Mouse (Mus musculus) ES-Bruce4 (cell line): ENCODE data around the gene Msrb1. TPM values are rescaled to one million over a fixed set of nuclear protein-coding genes. Genes with fewer than 3 reads are reported as not detected.

Source experiments
- H3K27ac ChIP-seq: 2 replicates; pipeline ENCODE4 v1.5.1; 2012; ENCODE audit warnings: low read length, inconsistent platforms; ENCODE audit not compliant: insufficient read depth
- H3K27me3 ChIP-seq: 2 replicates; pipeline ENCODE4 v1.6.1; 2012; ENCODE audit warnings: mild to moderate bottlenecking, low read length, inconsistent platforms; ENCODE audit not compliant: control insufficient read depth, poor library complexity, insufficient read depth, severe bottlenecking
- H3K36me3 ChIP-seq: 2 replicates; pipeline ENCODE4 v1.6.1; 2012; ENCODE audit warnings: inconsistent platforms, mild to moderate bottlenecking, low read length, moderate library complexity; ENCODE audit not compliant: control insufficient read depth, poor library complexity, insufficient read depth, severe bottlenecking
- H3K4me1 ChIP-seq: one replicate; pipeline ENCODE4 v1.8.1; 2011; ENCODE audit warnings: low read length; ENCODE audit not compliant: control insufficient read depth, insufficient read depth
- H3K4me3 ChIP-seq: 2 replicates; pipeline ENCODE4 v1.5.1; 2011; ENCODE audit warnings: low read depth, mild to moderate bottlenecking, low read length
- H3K9ac ChIP-seq: 2 replicates; pipeline ENCODE4 v1.6.1; 2012; ENCODE audit warnings: low read depth, mild to moderate bottlenecking, inconsistent platforms; ENCODE audit not compliant: poor library complexity, severe bottlenecking
- H3K9me3 ChIP-seq: replicated peaks from 2 replicates; pipeline ENCODE4 v1.6.1; 2012; ENCODE audit warnings: mild to moderate bottlenecking, low read length, inconsistent platforms; ENCODE audit not compliant: control insufficient read depth, poor library complexity, insufficient read depth, severe bottlenecking
- CTCF ChIP-seq: IDR thresholded peaks from one replicate; pipeline ENCODE4 v1.8.1; 2011; ENCODE audit warnings: low read depth, low read length
- EP300 ChIP-seq: IDR thresholded peaks from 2 replicates; pipeline ENCODE4 v1.6.1; 2011; ENCODE audit warnings: low read depth, low read length; ENCODE audit not compliant: insufficient read depth
- POLR2A ChIP-seq: IDR thresholded peaks from one replicate; pipeline ENCODE4 v1.8.1; 2011; ENCODE audit warnings: low read length; ENCODE audit not compliant: insufficient read depth
- polyA plus RNA-seq: library from polyadenylated mRNA; stranded (reverse); fragments of >200 nt; gene quantifications from 2 replicates; pipeline ENCODE4 v1.2.4, GENCODE M21; 2011; ENCODE audit warnings: low read depth; ENCODE audit not compliant: missing spikeins, insufficient read depth, insufficient read length

Gene Msrb1
- polyA plus RNA-seq, 1 experiment: 27.8 TPM

GRCm38 (mm10) chr17:24737135-24737810, 831 bp downstream of the Msrb1 start:
- H3K27ac ChIP-seq: no peak overlapping the region
- peak overlapping the region; percentile 88 for H3K4me3 ChIP-seq
- H3K27me3 ChIP-seq: no peaks in the 10 kb centered on the region
- no peaks in the 10 kb centered on the region for H3K36me3 ChIP-seq
- peak overlapping the region; percentile 33 for H3K9ac ChIP-seq
- H3K4me1 ChIP-seq: peaks cover 2% of the 10 kb centered on the region
- TF ChIP-seq POLR2A (no peak), EP300 (no peak), CTCF (no peak)
- no peaks in the 10 kb centered on the region for H3K9me3 ChIP-seq

- no peak for TF ChIP-seq POLR2A
- no peak for TF ChIP-seq CTCF
- TF ChIP-seq EP300: no peak
- no peak overlapping the region for H3K9ac ChIP-seq
- no peak overlapping the region for H3K4me3 ChIP-seq
- H3K27ac ChIP-seq: no peak overlapping the region
- no peaks in the 10 kb centered on the region for H3K36me3 ChIP-seq
- no peaks in the 10 kb centered on the region for H3K27me3 ChIP-seq
- peaks cover under 1% of the 10 kb centered on the region for H3K4me1 ChIP-seq
- H3K9me3 ChIP-seq: no peaks in the 10 kb centered on the region
Observed at GRCm38 (mm10) chr17:24738238-24738637, 1.8 kb downstream of the Msrb1 start.

- no peaks in the 10 kb centered on the region for H3K9me3 ChIP-seq
- no peak overlapping the region for H3K9ac ChIP-seq
- H3K27ac ChIP-seq: no peak overlapping the region
- no peak for TF ChIP-seq POLR2A
- no peak for TF ChIP-seq CTCF
- TF ChIP-seq EP300: no peak
- no peak overlapping the region for H3K4me3 ChIP-seq
- no peaks in the 10 kb centered on the region for H3K27me3 ChIP-seq
- H3K36me3 ChIP-seq: no peaks in the 10 kb centered on the region
- H3K4me1 ChIP-seq: no peaks in the 10 kb centered on the region
Observed at GRCm38 (mm10) chr17:24739926-24740325, 3.5 kb downstream of the Msrb1 start.

GRCm38 (mm10) chr17:24742307-24742706, 5.9 kb downstream of the Msrb1 start:
- Histone ChIP-seq H3K9me3 (no peaks in the 10 kb centered on the region), H3K4me1 (no peaks in the 10 kb centered on the region), H3K27me3 (no peaks in the 10 kb centered on the region), H3K9ac (no peak overlapping the region), H3K27ac (no peak overlapping the region), H3K4me3 (no peak overlapping the region), H3K36me3 (no peaks in the 10 kb centered on the region)
- no peak for TF ChIP-seq EP300
- no peak for TF ChIP-seq POLR2A
- no peak for TF ChIP-seq CTCF

- Histone ChIP-seq H3K9ac (no peak overlapping the region), H3K27ac (no peak overlapping the region), H3K9me3 (no peaks in the 10 kb centered on the region), H3K27me3 (no peaks in the 10 kb centered on the region), H3K4me3 (no peak overlapping the region), H3K4me1 (no peaks in the 10 kb centered on the region), H3K36me3 (no peaks in the 10 kb centered on the region)
- TF ChIP-seq CTCF (no peak), POLR2A (no peak), EP300 (no peak)
Observed at GRCm38 (mm10) chr17:24743896-24744295, 7.5 kb downstream of the Msrb1 start.

GRCm38 (mm10) chr17:24744381-24744780, 7.9 kb downstream of the Msrb1 start:
- no peaks in the 10 kb centered on the region for H3K36me3 ChIP-seq
- no peaks in the 10 kb centered on the region for H3K27me3 ChIP-seq
- no peaks in the 10 kb centered on the region for H3K9me3 ChIP-seq
- TF ChIP-seq CTCF (no peak), EP300 (no peak), POLR2A (no peak)
- no peaks in the 10 kb centered on the region for H3K4me1 ChIP-seq
- no peak overlapping the region for H3K9ac ChIP-seq
- H3K4me3 ChIP-seq: no peak overlapping the region
- H3K27ac ChIP-seq: no peak overlapping the region
